Mouse (Mus musculus) urinary bladder, postnatal 36 days (tissue): ENCODE results near the gene Gm5105.

Experiments used
- DNase-seq, 2 experiments: peaks; one replicate each; pipeline ENCODE4 v3.0.0; 2022; ENCODE audit warnings: low spot score in 2 of 2, mixed read lengths in 1 of 2

Gene Gm5105

GRCm38 (mm10) chr3:138068103-138068502, 915 bp upstream of the Gm5105 start:
- DNase-seq = no peak

- DNase-seq = no peak
These were observed 786 bp downstream of the Gm5105 start for GRCm38 (mm10) chr3:138066348-138066856.

- DNase-seq = no peak
These were observed 1.3 kb downstream of the Gm5105 start for GRCm38 (mm10) chr3:138065930-138066329.

GRCm38 (mm10) chr3:138064732-138065645, 2.2 kb downstream of the Gm5105 start, which contains the start of gene 1110002E22Rik:
Gene 1110002E22Rik, plus strand, starts transcription at chr3:138065052.
- no peak for DNase-seq

GRCm38 (mm10) chr3:138063731-138064329, 3.4 kb downstream of the Gm5105 start:
- DNase-seq = peak in 1 of 2 experiments; percentile 38

- DNase-seq = no peak
These were observed 4.5 kb downstream of the Gm5105 start for GRCm38 (mm10) chr3:138062673-138063072.

GRCm38 (mm10) chr3:138061205-138061911, 5.8 kb downstream of the Gm5105 start:
- peak; percentile 36 to 39 for DNase-seq

GRCm38 (mm10) chr3:138060429-138060828, 6.8 kb downstream of the Gm5105 start:
- DNase-seq = no peak

GRCm38 (mm10) chr3:138058226-138058625, 9.0 kb downstream of the Gm5105 start:
- no peak for DNase-seq

GRCm38 (mm10) chr3:138056976-138057375, 10.2 kb downstream of the Gm5105 start:
- no peak for DNase-seq

- no peak for DNase-seq
These were observed 13.2 kb downstream of the Gm5105 start for GRCm38 (mm10) chr3:138053969-138054368.

- no peak for DNase-seq
These were observed 15.8 kb downstream of the Gm5105 start for GRCm38 (mm10) chr3:138051431-138051830.

- DNase-seq = no peak
These were observed 16.4 kb downstream of the Gm5105 start for GRCm38 (mm10) chr3:138050772-138051171.

GRCm38 (mm10) chr3:138049555-138049954, 17.6 kb downstream of the Gm5105 start:
- no peak for DNase-seq

- DNase-seq = no peak
These were observed 23.9 kb downstream of the Gm5105 start for GRCm38 (mm10) chr3:138043316-138043715.

- DNase-seq = no peak
These were observed 25.4 kb downstream of the Gm5105 start for GRCm38 (mm10) chr3:138041591-138042301.

- DNase-seq = no peak
These were observed 26.2 kb downstream of the Gm5105 start for GRCm38 (mm10) chr3:138040938-138041337.

GRCm38 (mm10) chr3:138033986-138034385, 33.2 kb downstream of the Gm5105 start:
- DNase-seq = no peak

GRCm38 (mm10) chr3:138030563-138030962, 36.6 kb downstream of the Gm5105 start:
- no peak for DNase-seq

- no peak for DNase-seq
These were observed 37.8 kb downstream of the Gm5105 start for GRCm38 (mm10) chr3:138029351-138029750.
